Mouse (Mus musculus) midbrain, embryonic 11.5 days (tissue): ENCODE results near the gene Ecel1. TPM values are rescaled to one million over a fixed set of nuclear protein-coding genes. Genes with fewer than 3 reads are reported as not detected.

Experiments
- ATAC-seq: fragments of 200-750 bp; cut with Nextera tagmentation; 2 replicates; pipeline ENCODE4 v1.8.0; 2017; ENCODE audit warnings: moderate TSS enrichment, moderate library complexity; ENCODE audit not compliant: low FRiP score
- DNase-seq: peaks from one replicate; pipeline ENCODE4 v3.0.0; 2015; ENCODE audit warnings: low spot score; ENCODE audit errors: missing footprints
- H3K27ac ChIP-seq: fragments of 300-500 bp; sonication (generic); 2 replicates; pipeline ENCODE4 v1.5.1; 2014; ENCODE audit warnings: low read depth, low read length
- H3K27me3 ChIP-seq: fragments of 300-500 bp; sonication (generic); 2 replicates; pipeline ENCODE4 v1.6.1; 2014; ENCODE audit warnings: mild to moderate bottlenecking, low read length, moderate library complexity, mixed read lengths; ENCODE audit not compliant: control insufficient read depth, insufficient read depth
- H3K36me3 ChIP-seq: fragments of 300-500 bp; sonication (generic); 2 replicates; pipeline ENCODE4 v1.6.1; 2014; ENCODE audit warnings: mild to moderate bottlenecking, low read length, moderate library complexity, mixed read lengths; ENCODE audit not compliant: control insufficient read depth, insufficient read depth
- H3K4me1 ChIP-seq: fragments of 300-500 bp; sonication (generic); 2 replicates; pipeline ENCODE4 v1.6.1; 2014; ENCODE audit warnings: low read length; ENCODE audit not compliant: control insufficient read depth, insufficient read depth
- H3K4me2 ChIP-seq: fragments of 300-500 bp; sonication (generic); 2 replicates; pipeline ENCODE4 v1.6.1; 2014; ENCODE audit warnings: mild to moderate bottlenecking, moderate library complexity
- H3K4me3 ChIP-seq: fragments of 300-500 bp; sonication (generic); 2 replicates; pipeline ENCODE4 v1.5.1; 2014; ENCODE audit warnings: low read depth, low read length
- H3K9ac ChIP-seq: fragments of 300-500 bp; sonication (generic); 2 replicates; pipeline ENCODE4 v1.6.1; 2014; ENCODE audit warnings: low read length
- H3K9me3 ChIP-seq: fragments of 300-500 bp; sonication (generic); 2 replicates; pipeline ENCODE4 v1.6.1; 2016; ENCODE audit warnings: low read length; ENCODE audit not compliant: control insufficient read depth
- WGBS: fragments of 180-500 bp; shearing (Covaris S2); extraction: QIAGEN DNeasy Blood & Tissue Kit; methylation state at CpG from one replicate; pipeline ENCODE4 v1.1.7; 2014; 5-methylcytosine and 5-hydroxymethylcytosine counted together
- polyA plus RNA-seq: library from polyadenylated mRNA; unstranded; fragments of >200 nt; fragmentation: Nextera tagmentation; extraction: Ambion mirVana; gene quantifications from 2 replicates; pipeline ENCODE4 v1.2.1, GENCODE M21; 2014

Ecel1 gene
- polyA plus RNA-seq, 1 experiment from 2014 or later: 2.7 TPM

DNA sequence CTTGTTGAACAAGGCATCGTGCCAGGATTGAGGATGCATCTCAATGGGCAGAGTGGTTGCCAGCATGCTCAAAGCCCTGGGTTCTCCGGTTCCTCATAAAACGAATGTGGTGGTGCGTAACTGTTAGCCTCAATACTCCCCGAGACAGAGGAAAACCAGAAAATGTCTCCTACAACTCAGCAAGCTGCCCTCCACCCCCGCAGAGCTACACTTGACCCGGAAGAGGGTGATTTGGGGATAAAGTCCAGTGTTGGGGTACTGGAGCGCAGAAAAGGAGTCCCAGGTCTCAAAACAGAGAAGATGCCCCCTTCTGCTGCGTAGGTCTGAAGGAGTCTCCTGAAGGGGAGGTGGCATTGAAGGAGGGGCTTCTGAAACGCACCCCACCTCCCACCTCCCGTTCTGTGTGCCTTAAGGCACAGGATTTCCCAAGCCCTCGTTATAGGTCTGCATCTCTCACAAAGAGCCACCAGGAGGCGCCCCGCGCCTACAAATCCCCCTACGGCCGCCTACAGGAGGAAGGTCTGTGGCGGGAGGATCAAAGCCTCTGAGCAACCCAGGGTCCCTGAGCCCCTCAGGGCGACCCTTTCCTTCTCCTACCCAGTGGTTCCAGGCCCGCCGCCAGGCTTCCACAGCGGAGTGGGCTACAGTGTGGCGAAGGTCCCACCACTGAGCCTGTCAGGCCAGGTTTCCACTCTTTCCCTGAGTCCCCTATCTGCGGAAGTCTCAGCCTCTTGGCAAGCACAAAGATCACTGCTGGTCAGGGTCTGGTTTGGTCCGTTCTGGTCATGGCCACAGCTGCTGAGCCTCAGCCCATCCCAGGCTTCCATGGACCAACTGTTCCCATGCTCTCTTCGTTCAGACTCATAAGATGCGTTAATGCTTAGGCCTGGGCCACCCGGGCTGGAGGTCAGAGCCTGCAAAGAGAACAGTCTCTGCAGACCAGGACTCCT, 18.0 kb upstream of the Ecel1 start:
- no peak overlapping the region; the same call in 1 of the 2 replicates for H3K9ac ChIP-seq
- H3K4me3 ChIP-seq: no peak overlapping the region
- H3K36me3 ChIP-seq: no peaks in the 10 kb centered on the region
- no peaks in the 10 kb centered on the region for H3K27me3 ChIP-seq
- peak overlapping the region; percentile 23; the same call in 1 of the 2 replicates for H3K4me2 ChIP-seq
- H3K27ac ChIP-seq: no peak overlapping the region
- H3K4me1 ChIP-seq: peaks cover 10% of the 10 kb centered on the region
- DNase-seq (peak; percentile 98), ATAC-seq (peak; percentile 40)
- 25% methylated on average over 27 of the region's 28 CpGs for WGBS
- no peaks in the 10 kb centered on the region for H3K9me3 ChIP-seq

DNA sequence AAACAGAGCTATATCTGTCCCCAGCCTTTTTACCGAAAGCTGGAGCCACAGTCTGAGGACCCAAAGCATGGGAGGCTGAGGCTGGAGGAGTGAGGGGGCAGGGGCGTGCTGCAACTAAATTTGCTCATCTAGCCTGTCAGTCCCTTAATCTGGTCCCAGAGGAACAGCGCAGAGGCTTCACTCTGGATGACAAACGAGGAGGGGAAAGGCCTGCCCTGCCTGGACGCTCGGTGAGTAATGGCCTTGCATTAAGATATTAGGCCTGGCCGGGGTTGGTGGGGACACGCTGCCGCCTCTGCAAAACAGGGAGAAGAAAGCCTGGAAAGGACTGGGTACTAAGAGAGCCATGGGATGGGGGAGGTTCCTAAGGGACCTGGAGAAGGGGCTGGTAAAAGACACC, 16.0 kb upstream of the Ecel1 start:
- Histone ChIP-seq H3K27me3 (no peaks in the 10 kb centered on the region), H3K4me1 (peaks cover 7% of the 10 kb centered on the region), H3K27ac (no peak overlapping the region), H3K36me3 (no peaks in the 10 kb centered on the region), H3K9me3 (no peaks in the 10 kb centered on the region), H3K4me2 (no peak overlapping the region), H3K4me3 (no peak overlapping the region), H3K9ac (no peak overlapping the region)
- WGBS: 48% methylated on average over 9 of the region's 9 CpGs
- ATAC-seq: no peak
- peak; percentile 70 for DNase-seq

DNA sequence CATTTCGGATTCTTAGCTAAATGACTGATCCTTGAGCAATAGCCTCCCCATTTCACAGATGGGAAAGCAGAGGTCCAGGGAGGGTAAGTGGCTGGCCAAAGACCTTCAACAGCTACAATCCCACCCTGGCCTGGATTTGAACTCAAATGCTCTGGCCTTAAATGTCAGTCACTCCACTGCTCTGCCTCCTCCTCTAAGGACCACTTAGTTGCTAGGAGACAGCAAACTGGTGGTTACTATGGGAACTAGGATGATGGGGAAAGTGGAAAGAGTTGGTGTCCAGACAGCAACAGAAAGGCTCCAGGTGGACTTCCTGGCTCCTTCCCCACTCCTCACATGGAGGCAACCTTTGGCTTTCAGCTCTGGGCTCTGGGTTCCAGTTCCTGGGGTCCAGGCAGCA, 15.0 kb upstream of the Ecel1 start:
- H3K9me3 ChIP-seq: no peaks in the 10 kb centered on the region

DNA sequence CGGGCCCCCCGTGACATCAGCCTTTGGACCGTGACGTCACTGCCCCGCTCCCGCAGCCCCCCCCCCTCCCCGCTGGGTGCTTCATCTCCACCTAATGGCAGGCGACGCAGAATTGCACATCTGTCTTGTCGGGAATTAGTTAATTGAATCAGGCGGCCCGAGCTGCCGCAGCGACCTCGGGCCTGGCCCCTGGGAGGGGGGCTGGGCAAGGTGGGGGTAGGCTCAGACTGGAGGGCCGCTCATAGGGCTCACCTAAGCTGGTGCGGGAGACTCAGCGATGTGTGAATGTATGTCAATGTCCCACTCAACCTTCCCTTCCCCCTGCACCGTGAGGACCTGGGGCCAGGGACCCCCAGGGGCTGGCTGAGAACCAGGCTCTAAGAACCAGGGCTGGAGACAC, 14.1 kb upstream of the Ecel1 start:
- Histone ChIP-seq H3K4me3 (no peak overlapping the region), H3K9me3 (no peaks in the 10 kb centered on the region), H3K27me3 (no peaks in the 10 kb centered on the region), H3K36me3 (no peaks in the 10 kb centered on the region), H3K4me2 (0 out of 2 replicates have a peak overlapping the region, but pooled peaks have one; percentile 0), H3K27ac (no peak overlapping the region), H3K4me1 (peaks cover 7% of the 10 kb centered on the region), H3K9ac (no peak overlapping the region)
- DNase-seq (peak; percentile 80), ATAC-seq (peak; percentile 51)
- 10% methylated on average over 17 of the region's 19 CpGs for WGBS

More for the DNA sequence above, 15.0 kb upstream of the Ecel1 start:
- no peaks in the 10 kb centered on the region for H3K27me3 ChIP-seq
- no peak overlapping the region for H3K27ac ChIP-seq
- H3K4me3 ChIP-seq: no peak overlapping the region
- no peak overlapping the region for H3K4me2 ChIP-seq
- ATAC-seq (no peak), DNase-seq (peak; percentile 90)
- H3K9ac ChIP-seq: no peak overlapping the region
- H3K36me3 ChIP-seq: no peaks in the 10 kb centered on the region
- H3K4me1 ChIP-seq: peaks cover 7% of the 10 kb centered on the region
- WGBS: 96% methylated on average over 1 of the region's 1 CpGs

DNA sequence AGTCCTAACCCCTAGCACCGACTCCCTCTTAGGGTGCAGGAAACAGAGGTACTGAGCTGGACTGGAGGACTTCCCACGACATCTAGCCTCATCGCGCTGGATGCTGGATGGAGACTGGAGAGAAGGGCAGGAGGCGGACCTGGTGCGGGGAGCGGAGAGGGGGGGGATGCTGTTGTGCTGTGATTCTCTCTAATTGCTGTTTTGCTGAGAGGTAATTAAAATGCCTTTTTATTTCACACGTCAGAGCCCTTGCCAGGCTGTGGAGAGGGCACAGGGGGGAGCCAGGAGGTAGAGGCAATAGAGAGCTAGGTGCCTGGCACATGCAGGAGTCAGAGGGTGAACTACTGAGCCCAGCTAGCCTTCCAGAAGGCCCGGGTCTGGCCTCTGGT, 8.5 kb upstream of the Ecel1 start:
- Histone ChIP-seq H3K4me3 (no peak overlapping the region), H3K36me3 (no peaks in the 10 kb centered on the region), H3K4me2 (no peak overlapping the region), H3K4me1 (no peaks in the 10 kb centered on the region), H3K9ac (no peak overlapping the region), H3K27ac (no peak overlapping the region), H3K9me3 (no peaks in the 10 kb centered on the region), H3K27me3 (no peaks in the 10 kb centered on the region; the same call in 1 of the 2 replicates)
- WGBS: 51% methylated on average over 9 of the region's 9 CpGs
- no peak for DNase-seq
- ATAC-seq: no peak

DNA sequence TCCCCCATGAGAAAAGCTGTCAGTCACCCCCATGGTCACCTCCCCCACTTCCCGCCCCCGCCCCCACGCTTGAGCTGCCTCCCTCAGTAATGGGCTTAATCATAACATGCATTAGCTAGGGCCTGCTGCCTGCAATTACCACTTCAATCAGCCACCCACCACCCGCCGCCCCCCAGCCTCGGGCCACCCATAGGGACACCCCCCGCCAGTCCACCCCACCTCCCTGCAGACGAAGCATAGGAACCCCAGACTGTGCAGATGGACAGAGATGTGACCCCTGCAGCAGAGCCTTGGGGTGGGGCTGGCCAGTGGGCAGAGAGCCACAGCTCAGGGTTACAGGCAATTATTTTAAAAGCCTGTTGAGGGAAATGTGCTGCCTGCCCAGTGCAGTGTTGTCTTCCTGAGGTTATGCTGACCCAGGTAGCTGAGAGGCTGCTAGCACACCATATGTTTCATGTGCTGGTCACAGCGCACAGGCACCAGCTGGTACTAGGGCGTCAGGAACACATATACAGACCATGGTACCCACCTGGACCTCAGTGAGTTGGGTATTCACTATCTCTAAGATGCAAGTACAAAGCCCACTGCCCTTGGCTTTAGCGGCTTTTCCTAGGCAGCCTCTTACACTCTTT, 8.0 kb upstream of the Ecel1 start:
- peak; percentile 55 for ATAC-seq
- H3K27me3 ChIP-seq: no peaks in the 10 kb centered on the region; the same call in 1 of the 2 replicates

DNA sequence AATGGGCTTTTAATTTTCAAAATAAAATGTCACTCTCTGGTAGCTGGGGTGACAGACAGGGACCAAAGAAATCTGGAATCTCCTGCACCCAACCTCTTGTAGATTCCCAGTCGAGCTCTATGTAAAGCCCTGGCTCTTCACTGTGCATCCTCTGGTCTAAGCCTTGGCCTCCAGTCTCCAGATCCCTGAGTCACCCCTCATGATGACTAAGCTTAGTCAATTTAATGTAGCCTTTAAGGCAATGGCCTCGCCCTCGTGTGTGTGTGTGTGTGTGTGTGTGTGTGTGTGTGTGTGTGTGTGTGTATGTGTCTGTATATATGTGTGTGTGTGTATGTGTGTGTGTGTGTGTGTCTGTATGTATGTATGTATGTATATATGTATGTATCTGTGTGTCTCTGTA, 3.1 kb upstream of the Ecel1 start:
- Histone ChIP-seq H3K9me3 (no peaks in the 10 kb centered on the region), H3K4me2 (no peak overlapping the region), H3K4me1 (peaks cover 3% of the 10 kb centered on the region; the same call in 1 of the 2 replicates), H3K4me3 (no peak overlapping the region), H3K9ac (no peak overlapping the region), H3K36me3 (no peaks in the 10 kb centered on the region), H3K27me3 (peaks cover 43% of the 10 kb centered on the region), H3K27ac (no peak overlapping the region)
- DNase-seq: no peak
- ATAC-seq: no peak
- 80% methylated on average over 3 of the region's 3 CpGs for WGBS

More for the DNA sequence above, 8.0 kb upstream of the Ecel1 start:
- Histone ChIP-seq H3K4me3 (no peak overlapping the region), H3K9me3 (no peaks in the 10 kb centered on the region), H3K27ac (no peak overlapping the region), H3K4me1 (no peaks in the 10 kb centered on the region), H3K4me2 (no peak overlapping the region), H3K36me3 (no peaks in the 10 kb centered on the region), H3K9ac (no peak overlapping the region)
- WGBS: 47% methylated on average over 11 of the region's 11 CpGs
- DNase-seq: no peak

DNA sequence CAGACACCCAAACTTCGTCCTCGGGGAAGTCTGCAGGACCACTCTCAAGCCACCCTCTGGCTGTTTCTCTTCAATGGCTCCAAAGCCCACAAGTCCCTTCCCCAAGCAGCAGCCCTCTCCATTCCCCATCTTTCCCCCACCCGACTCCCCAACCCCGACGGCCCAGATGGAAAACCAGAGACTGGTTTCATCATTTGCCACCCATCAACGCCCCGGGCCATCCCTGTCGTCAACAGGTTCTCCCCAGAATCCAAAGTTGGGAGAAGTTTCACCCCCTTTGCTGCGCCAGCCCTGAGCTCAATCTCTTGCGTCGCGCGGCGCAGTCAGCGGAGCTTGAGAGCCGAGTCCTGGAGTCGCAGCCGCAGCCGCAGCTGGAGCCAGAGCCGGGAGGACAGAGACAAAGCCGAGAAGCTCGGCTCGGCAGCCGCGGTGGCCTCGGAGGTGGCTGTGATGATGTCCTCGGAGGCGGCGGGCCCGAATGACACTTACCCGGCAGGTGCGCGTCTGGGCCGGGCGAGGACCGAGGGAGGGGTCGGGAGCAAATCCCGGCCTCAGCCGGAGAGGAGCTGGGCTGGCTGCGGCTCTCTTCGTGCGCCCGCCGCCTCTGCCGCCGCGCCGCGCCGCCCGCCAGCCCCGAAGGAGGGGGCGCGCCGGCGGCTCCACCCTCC, 656 bp downstream of the Ecel1 start:
- H3K4me1 ChIP-seq: peaks cover 7% of the 10 kb centered on the region; the same call in 1 of the 2 replicates
- peak overlapping the region; percentile 17 for H3K9ac ChIP-seq
- H3K36me3 ChIP-seq: no peaks in the 10 kb centered on the region
- H3K27ac ChIP-seq: no peak overlapping the region
- under 1% methylated on average over 39 of the region's 56 CpGs for WGBS
- DNase-seq (peak; percentile 94), ATAC-seq (peak; percentile 47; the same call in 1 of the 2 replicates)
- H3K4me3 ChIP-seq: peak overlapping the region; percentile 31
- peak overlapping the region; percentile 46 for H3K4me2 ChIP-seq
- H3K27me3 ChIP-seq: peaks cover 73% of the 10 kb centered on the region
- no peaks in the 10 kb centered on the region for H3K9me3 ChIP-seq
